Mouse (Mus musculus): Measurements from ENCODE around the gene Cux1.

The Cux1 gene

GRCm38 (mm10) chr5:136543171-136543570 is 24.1 kb downstream of the Cux1 start:
- in situ Hi-C loops (cut with MboI, MseI) = no loop called here

GRCm38 (mm10) chr5:136540952-136541351 is 26.3 kb downstream of the Cux1 start:
- in situ Hi-C loops (cut with MboI, MseI) = no loop called here

- in situ Hi-C loops (cut with MboI, MseI) = no loop called here
Observed at GRCm38 (mm10) chr5:136540055-136540838, 27.0 kb downstream of the Cux1 start.

DNA sequence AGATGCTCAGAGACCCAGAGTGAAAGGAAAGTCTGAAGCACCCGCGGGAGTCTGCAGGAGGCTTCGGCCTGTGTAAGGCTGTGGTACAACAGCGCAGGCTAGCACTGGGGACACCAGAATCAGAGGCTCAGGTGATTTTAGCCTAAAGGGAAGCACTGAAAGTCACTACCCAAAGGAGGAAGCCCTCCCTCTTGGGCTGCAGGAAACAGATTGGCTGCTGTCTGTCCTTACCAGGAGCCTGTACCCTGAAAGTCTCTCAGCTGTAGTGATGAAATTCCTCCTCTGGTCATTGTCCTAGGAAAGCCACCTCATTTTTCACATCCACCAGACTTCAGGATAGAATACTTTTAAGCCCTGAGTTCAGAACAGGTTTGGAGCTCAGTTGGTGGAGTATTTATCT is 30.5 kb downstream of the Cux1 start:
- in situ Hi-C loops (cut with MboI, MseI) = no loop called here

GRCm38 (mm10) chr5:136535976-136536725 is 31.1 kb downstream of the Cux1 start:
- in situ Hi-C loops (cut with MboI, MseI) = no loop called here

GRCm38 (mm10) chr5:136535204-136535603 is 32.1 kb downstream of the Cux1 start:
- in situ Hi-C loops (cut with MboI, MseI) = no loop called here

- in situ Hi-C loops (cut with MboI, MseI) = no loop called here
Observed at GRCm38 (mm10) chr5:136533371-136534276, 33.7 kb downstream of the Cux1 start.

DNA sequence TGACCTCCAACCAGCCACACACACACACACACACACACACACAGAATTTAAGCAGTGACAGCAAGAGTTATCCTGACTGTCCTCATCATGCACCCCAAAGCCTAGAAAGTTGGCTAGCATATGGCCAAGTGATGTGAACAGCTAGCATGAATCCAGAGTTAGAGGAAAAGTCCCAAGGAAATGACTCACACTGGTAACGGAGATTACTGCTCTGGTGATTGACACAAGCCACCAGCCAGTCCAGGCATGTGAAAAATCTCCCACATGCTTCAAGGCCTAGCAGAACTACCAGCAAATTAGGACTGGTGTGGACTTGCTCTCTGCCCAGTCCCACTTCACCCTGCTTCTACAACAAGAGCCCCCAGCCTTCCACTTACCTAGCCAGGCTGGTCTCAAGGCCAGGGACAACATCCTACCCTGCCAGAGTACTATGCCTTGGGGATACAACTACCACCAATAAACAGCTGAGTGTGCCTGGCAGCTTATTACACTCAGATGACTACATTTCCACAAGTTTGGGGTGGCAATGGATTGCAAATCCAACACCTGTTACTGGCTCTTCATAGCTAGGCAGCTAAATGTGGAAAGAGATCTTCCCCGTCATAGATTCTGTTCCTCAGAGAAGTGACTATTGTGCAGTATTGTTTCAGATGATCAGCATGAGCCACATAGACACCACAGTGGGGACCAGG is 35.5 kb downstream of the Cux1 start:
- in situ Hi-C loops (cut with MboI, MseI) = no loop called here

DNA sequence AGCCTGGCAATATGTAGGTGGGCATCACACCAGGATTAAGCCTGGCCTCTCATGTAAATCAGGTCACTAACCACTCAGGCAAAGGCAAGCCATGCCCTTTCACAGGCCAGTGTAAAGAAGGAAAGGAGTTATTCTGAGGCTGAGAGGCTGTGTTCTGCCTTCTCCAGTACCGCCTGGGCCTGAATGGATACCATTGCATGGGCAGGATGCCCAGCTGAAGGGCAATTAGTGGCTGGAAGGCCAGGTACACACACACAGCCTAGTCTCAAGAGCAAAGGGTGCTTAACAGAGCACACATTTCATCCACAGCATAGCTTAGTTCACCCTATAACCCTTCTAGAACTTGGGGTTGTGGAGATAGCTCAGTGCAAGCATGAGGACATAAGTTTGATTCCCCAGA is 36.4 kb downstream of the Cux1 start:
- in situ Hi-C loops (cut with MboI, MseI) = no loop called here

- in situ Hi-C loops (cut with MboI, MseI) = no loop called here
Observed at GRCm38 (mm10) chr5:136529165-136529564, 38.1 kb downstream of the Cux1 start.

DNA sequence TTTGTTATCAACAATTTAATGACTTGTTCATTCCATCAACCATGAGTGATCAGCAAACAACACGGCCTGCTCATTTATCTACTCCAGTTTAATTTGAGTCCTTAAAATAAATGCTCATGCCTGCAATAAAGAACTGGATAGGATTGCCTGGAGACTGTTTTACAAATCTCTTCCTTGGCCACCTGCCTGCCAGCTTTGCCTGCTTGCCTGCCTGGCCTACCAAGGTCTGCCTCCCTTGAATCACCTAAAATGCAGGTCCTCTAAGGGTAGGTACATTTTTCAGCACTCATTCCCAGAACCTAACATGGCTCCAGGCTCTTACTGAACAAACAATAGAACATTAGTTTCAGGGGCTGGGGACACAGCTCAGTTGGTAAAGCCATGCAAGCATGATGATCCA is 39.4 kb downstream of the Cux1 start:
- in situ Hi-C loops (cut with MboI, MseI) = no loop called here

DNA sequence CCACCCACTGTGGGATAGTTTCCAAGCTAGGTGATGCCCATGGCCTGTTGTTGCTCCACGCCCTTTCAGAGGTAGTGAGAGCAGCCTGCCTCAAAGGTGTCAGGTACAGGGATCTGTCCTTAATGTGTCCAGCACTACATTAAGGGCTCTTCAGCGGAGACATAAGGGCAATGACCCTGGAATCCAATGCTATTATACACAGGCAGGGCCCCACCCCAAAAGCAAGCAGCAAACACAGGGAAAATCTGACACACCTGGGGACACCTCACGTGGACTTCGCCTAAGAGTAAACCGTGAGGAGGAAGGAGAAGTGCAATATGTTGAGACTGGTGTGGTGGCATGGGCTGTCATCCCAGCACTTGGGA is 40.8 kb downstream of the Cux1 start:
- in situ Hi-C loops (cut with MboI, MseI) = no loop called here

DNA sequence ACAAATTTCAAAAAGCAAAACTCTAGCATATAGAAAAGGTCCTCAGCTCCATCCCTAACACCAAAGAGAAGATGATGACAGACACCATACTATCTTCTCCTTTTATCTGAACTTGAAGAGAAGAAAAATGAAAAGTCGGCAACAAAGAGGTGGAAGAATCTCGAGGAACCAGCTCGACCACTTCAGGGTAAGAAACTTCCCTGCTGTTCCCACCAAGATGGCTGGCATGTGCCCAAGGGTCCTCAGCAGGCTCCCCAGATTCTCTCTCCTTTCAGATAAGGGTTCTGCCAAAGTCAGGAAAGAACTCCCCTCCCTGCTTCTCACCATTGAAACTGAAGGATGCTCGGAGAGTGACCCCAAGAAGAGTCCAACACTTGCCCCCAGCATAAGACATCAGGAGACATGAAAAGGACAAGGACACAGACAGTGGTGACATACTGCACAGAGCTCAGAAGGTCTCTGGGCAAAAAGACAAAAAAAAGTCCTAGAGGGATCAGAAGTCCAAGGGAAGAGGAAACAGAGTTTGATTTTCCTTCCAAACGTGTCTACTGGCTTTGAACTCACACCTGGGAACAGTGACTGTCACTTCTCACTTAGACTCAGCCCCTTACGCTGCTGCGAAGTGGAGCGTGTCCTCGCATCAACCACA is 41.3 kb downstream of the Cux1 start:
- in situ Hi-C loops (cut with MboI, MseI) = no loop called here

GRCm38 (mm10) chr5:136522843-136523463 is 44.3 kb downstream of the Cux1 start:
- in situ Hi-C loops (cut with MboI, MseI) = no loop called here

DNA sequence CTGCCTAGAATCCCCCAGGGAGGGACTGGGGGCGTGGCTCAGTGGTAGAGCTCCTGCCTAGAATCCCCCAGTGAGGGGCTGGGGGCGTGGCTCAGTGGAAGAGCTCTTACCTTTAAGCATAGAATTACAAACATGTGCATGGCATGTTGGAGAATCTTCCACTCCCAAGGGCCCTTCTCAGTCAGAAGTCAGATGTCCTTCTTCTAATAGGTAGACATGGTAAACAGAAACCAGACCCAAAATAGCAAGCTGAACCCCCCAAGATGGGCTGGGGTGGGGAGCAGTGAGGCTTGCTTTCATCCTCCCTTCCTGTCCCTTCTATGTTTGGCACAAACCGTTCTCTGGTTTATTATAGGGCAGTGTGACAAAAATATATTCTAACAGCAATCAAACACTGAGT is 45.6 kb downstream of the Cux1 start:
- in situ Hi-C loops (cut with MboI, MseI) = no loop called here

- in situ Hi-C loops (cut with MboI, MseI) = no loop called here
Observed at GRCm38 (mm10) chr5:136518648-136519437, 48.4 kb downstream of the Cux1 start.

GRCm38 (mm10) chr5:136517510-136517909 is 49.8 kb downstream of the Cux1 start:
- in situ Hi-C loops (cut with MboI, MseI) = no loop called here

- in situ Hi-C loops (cut with MboI, MseI) = no loop called here
Observed at GRCm38 (mm10) chr5:136516593-136516992, 50.7 kb downstream of the Cux1 start.

- in situ Hi-C loops (cut with MboI, MseI) = no loop called here
Observed at GRCm38 (mm10) chr5:136514049-136514677, 53.1 kb downstream of the Cux1 start.

All from T-helper 2 cell (primary cell).